Mouse (Mus musculus) midbrain, embryonic 10.5 days (tissue): ENCODE results near the gene Rbks. TPM values are rescaled to one million over a fixed set of nuclear protein-coding genes. Genes with fewer than 3 reads are reported as not detected.

Experiments used
- DNase-seq: peaks from one replicate; pipeline ENCODE4 v3.0.0-alpha.2; 2017; ENCODE audit warnings: low spot score
- H3K27ac ChIP-seq: fragments of 300-500 bp; sonication (generic); replicated peaks from 2 replicates; pipeline ENCODE4 v1.5.1; 2016; ENCODE audit warnings: mild to moderate bottlenecking
- H3K27me3 ChIP-seq: fragments of 300-500 bp; sonication (generic); 2 replicates; pipeline ENCODE4 v1.6.1; 2016; ENCODE audit warnings: low read depth, mild to moderate bottlenecking; ENCODE audit not compliant: poor library complexity, severe bottlenecking
- H3K36me3 ChIP-seq: fragments of 300-500 bp; sonication (generic); 2 replicates; pipeline ENCODE4 v1.6.1; 2016; ENCODE audit warnings: mild to moderate bottlenecking, moderate library complexity
- H3K4me1 ChIP-seq: fragments of 300-500 bp; sonication (generic); 2 replicates; pipeline ENCODE4 v1.6.1; 2016
- H3K4me3 ChIP-seq: fragments of 300-500 bp; sonication (generic); 2 replicates; pipeline ENCODE4 v1.5.1; 2016; ENCODE audit warnings: mild to moderate bottlenecking, moderate library complexity
- H3K9me3 ChIP-seq: fragments of 300-500 bp; sonication (generic); replicated peaks from 2 replicates; pipeline ENCODE4 v1.6.1; 2016; ENCODE audit warnings: mild to moderate bottlenecking
- whole genome bisulfite sequencing: fragments of 180-500 bp; shearing (Covaris S2); methylation state at CpG from one replicate; pipeline ENCODE4 v1.1.7; 2016; 5-methylcytosine and 5-hydroxymethylcytosine counted together
- polyA plus RNA-seq: library from polyadenylated mRNA; unstranded; fragments of >200 nt; fragmentation: Nextera tagmentation; extraction: Ambion mirVana; gene quantifications from 2 replicates; pipeline ENCODE4 v1.2.1, GENCODE M21; 2016

Rbks gene
- polyA plus RNA-seq, 1 experiment from 2014 or later = 4.5 TPM

- Histone ChIP-seq H3K27me3 (no peaks in the 10 kb centered on the region), H3K36me3 (no peaks in the 10 kb centered on the region), H3K4me3 (no peak overlapping the region), H3K4me1 (no peaks in the 10 kb centered on the region; the same call in 1 of the 2 replicates), H3K9me3 (no peaks in the 10 kb centered on the region), H3K27ac (no peak overlapping the region)
- WGBS = 84% methylated on average over 5 of the region's 5 CpGs
- DNase-seq = no peak
Observed at GRCm38 (mm10) chr5:31669984-31670383, 27.4 kb downstream of the Rbks start.

- H3K4me3 ChIP-seq = no peak overlapping the region
- no peaks in the 10 kb centered on the region for H3K36me3 ChIP-seq
- no peaks in the 10 kb centered on the region for H3K9me3 ChIP-seq
- H3K4me1 ChIP-seq = no peaks in the 10 kb centered on the region; the same call in 1 of the 2 replicates
- H3K27ac ChIP-seq = no peak overlapping the region
- no peak for DNase-seq
- 74% methylated on average over 13 of the region's 13 CpGs for WGBS
- H3K27me3 ChIP-seq = no peaks in the 10 kb centered on the region
Observed at GRCm38 (mm10) chr5:31668325-31668968, 29.0 kb downstream of the Rbks start.

- H3K4me1 ChIP-seq = no peaks in the 10 kb centered on the region; the same call in 1 of the 2 replicates
- no peak overlapping the region for H3K4me3 ChIP-seq
- no peaks in the 10 kb centered on the region for H3K36me3 ChIP-seq
- no peak overlapping the region for H3K27ac ChIP-seq
- no peaks in the 10 kb centered on the region for H3K27me3 ChIP-seq
- 56% methylated on average over 1 of the region's 1 CpGs for WGBS
- no peak for DNase-seq
- no peaks in the 10 kb centered on the region for H3K9me3 ChIP-seq
Observed at GRCm38 (mm10) chr5:31666176-31666575, 31.3 kb downstream of the Rbks start.

- Histone ChIP-seq H3K9me3 (no peaks in the 10 kb centered on the region), H3K4me3 (no peak overlapping the region), H3K4me1 (no peaks in the 10 kb centered on the region), H3K27me3 (no peaks in the 10 kb centered on the region), H3K36me3 (no peaks in the 10 kb centered on the region), H3K27ac (no peak overlapping the region)
- WGBS = 97% methylated on average over 1 of the region's 1 CpGs
- DNase-seq = no peak
Observed at GRCm38 (mm10) chr5:31655688-31656190, 41.7 kb downstream of the Rbks start.

- Histone ChIP-seq H3K27me3 (no peaks in the 10 kb centered on the region), H3K27ac (no peak overlapping the region), H3K4me1 (no peaks in the 10 kb centered on the region), H3K9me3 (no peaks in the 10 kb centered on the region), H3K36me3 (no peaks in the 10 kb centered on the region), H3K4me3 (no peak overlapping the region)
- WGBS = 97% methylated on average over 2 of the region's 2 CpGs
- no peak for DNase-seq
Observed at GRCm38 (mm10) chr5:31650518-31651288, 46.7 kb downstream of the Rbks start.

GRCm38 (mm10) chr5:31647327-31647726 is 50.1 kb downstream of the Rbks start:
- 88% methylated on average over 2 of the region's 2 CpGs for WGBS

GRCm38 (mm10) chr5:31646574-31646973 is 50.9 kb downstream of the Rbks start:
- Histone ChIP-seq H3K4me3 (no peak overlapping the region), H3K9me3 (no peaks in the 10 kb centered on the region), H3K27ac (no peak overlapping the region), H3K27me3 (no peaks in the 10 kb centered on the region), H3K36me3 (no peaks in the 10 kb centered on the region), H3K4me1 (no peaks in the 10 kb centered on the region)
- 88% methylated on average over 6 of the region's 6 CpGs for WGBS
- DNase-seq = no peak

More at GRCm38 (mm10) chr5:31647327-31647726, 50.1 kb downstream of the Rbks start:
- Histone ChIP-seq H3K4me3 (no peak overlapping the region), H3K27me3 (no peaks in the 10 kb centered on the region), H3K9me3 (no peaks in the 10 kb centered on the region), H3K27ac (no peak overlapping the region), H3K36me3 (no peaks in the 10 kb centered on the region), H3K4me1 (no peaks in the 10 kb centered on the region)
- no peak for DNase-seq

GRCm38 (mm10) chr5:31645798-31646197 is 51.6 kb downstream of the Rbks start:
- no peak overlapping the region for H3K27ac ChIP-seq
- no peaks in the 10 kb centered on the region for H3K27me3 ChIP-seq
- no peak overlapping the region for H3K4me3 ChIP-seq
- no peaks in the 10 kb centered on the region for H3K36me3 ChIP-seq
- H3K4me1 ChIP-seq = no peaks in the 10 kb centered on the region
- DNase-seq = no peak
- H3K9me3 ChIP-seq = no peaks in the 10 kb centered on the region
- WGBS = 93% methylated on average over 6 of the region's 6 CpGs

GRCm38 (mm10) chr5:31644847-31645246 is 52.6 kb downstream of the Rbks start:
- WGBS = 93% methylated on average over 6 of the region's 6 CpGs
- Histone ChIP-seq H3K27ac (no peak overlapping the region), H3K9me3 (no peaks in the 10 kb centered on the region), H3K4me3 (no peak overlapping the region), H3K36me3 (no peaks in the 10 kb centered on the region), H3K4me1 (no peaks in the 10 kb centered on the region), H3K27me3 (no peaks in the 10 kb centered on the region)
- DNase-seq = no peak

- no peak for DNase-seq
- no peaks in the 10 kb centered on the region for H3K27me3 ChIP-seq
- H3K36me3 ChIP-seq = no peaks in the 10 kb centered on the region
- no peak overlapping the region for H3K4me3 ChIP-seq
- WGBS = 91% methylated on average over 4 of the region's 4 CpGs
- H3K4me1 ChIP-seq = no peaks in the 10 kb centered on the region
- H3K27ac ChIP-seq = no peak overlapping the region
- no peaks in the 10 kb centered on the region for H3K9me3 ChIP-seq
Observed at GRCm38 (mm10) chr5:31644272-31644671, 53.2 kb downstream of the Rbks start.

GRCm38 (mm10) chr5:31642300-31642699 is 55.1 kb downstream of the Rbks start:
- Histone ChIP-seq H3K27me3 (no peaks in the 10 kb centered on the region), H3K9me3 (no peaks in the 10 kb centered on the region), H3K4me1 (peaks cover under 1% of the 10 kb centered on the region; the same call in 1 of the 2 replicates), H3K36me3 (no peaks in the 10 kb centered on the region), H3K27ac (no peak overlapping the region), H3K4me3 (no peak overlapping the region)
- 92% methylated on average over 3 of the region's 3 CpGs for WGBS
- DNase-seq = no peak

- no peak for DNase-seq
- no peaks in the 10 kb centered on the region for H3K27me3 ChIP-seq
- H3K4me1 ChIP-seq = peaks cover 18% of the 10 kb centered on the region
- H3K36me3 ChIP-seq = no peaks in the 10 kb centered on the region
- no peak overlapping the region for H3K27ac ChIP-seq
- H3K9me3 ChIP-seq = no peaks in the 10 kb centered on the region
- WGBS = 98% methylated on average over 2 of the region's 2 CpGs
- no peak overlapping the region for H3K4me3 ChIP-seq
Observed at GRCm38 (mm10) chr5:31640542-31640941, 56.9 kb downstream of the Rbks start.
